Mouse (Mus musculus) olfactory bulb, adult 2 months (tissue): ENCODE data around the gene Ano6.

ENCODE experiments used
- CTCF ChIP-seq: fragments of 200-500 bp; IDR thresholded peaks from 2 replicates; pipeline ENCODE4 v1.5.1; 2012; ENCODE audit warnings: low read depth, mild to moderate bottlenecking, low read length, moderate library complexity; ENCODE audit not compliant: insufficient read depth
- POLR2A ChIP-seq: fragments of 200-500 bp; IDR thresholded peaks from 2 replicates; pipeline ENCODE4 v1.6.1; 2012; ENCODE audit warnings: mild to moderate bottlenecking, low read depth, low read length, moderate library complexity; ENCODE audit not compliant: insufficient read depth

GRCm38 (mm10) chr15:95828647-95829254 lies 38.1 kb downstream of the Ano6 start:
- TF ChIP-seq POLR2A (no peak), CTCF (no peak)
